Mouse (Mus musculus) spleen, postnatal 14 days (tissue): Measurements from ENCODE around the gene Olfr251.
"Not testable (repeated sequence)": the region's sequence is repeated elsewhere in the genome, so short reads cannot be mapped to it uniquely, and the experiment has no call there.

Source experiments
- DNase-seq, 2 experiments: peaks; one replicate each; pipeline ENCODE4 v3.0.0; 2021 to 2022; ENCODE audit warnings: low spot score in 2 of 2

Olfr251 gene

DNA sequence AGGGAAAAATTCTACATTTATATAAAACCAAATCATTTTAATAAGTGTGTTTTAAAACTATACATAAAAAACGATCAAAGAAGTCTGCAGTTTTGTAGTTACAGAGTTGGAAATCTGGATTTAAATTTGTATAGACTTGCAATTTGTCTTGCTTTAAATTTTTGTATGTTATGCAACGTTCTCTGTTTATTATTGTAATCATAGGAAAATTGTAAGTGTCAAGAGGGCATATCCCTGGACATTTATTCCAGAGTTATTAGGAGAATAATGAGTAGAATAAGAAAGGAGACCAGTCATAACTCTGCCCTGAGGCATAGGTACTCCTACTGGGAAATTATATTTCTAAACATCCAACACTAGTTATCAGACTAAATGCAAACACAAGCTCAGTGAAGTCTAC is at the start of gene Olfr251:
Gene Olfr251, plus strand, starts transcription at position 301 of the 400 bp plus-strand sequence.
- DNase-seq = no peak

DNA sequence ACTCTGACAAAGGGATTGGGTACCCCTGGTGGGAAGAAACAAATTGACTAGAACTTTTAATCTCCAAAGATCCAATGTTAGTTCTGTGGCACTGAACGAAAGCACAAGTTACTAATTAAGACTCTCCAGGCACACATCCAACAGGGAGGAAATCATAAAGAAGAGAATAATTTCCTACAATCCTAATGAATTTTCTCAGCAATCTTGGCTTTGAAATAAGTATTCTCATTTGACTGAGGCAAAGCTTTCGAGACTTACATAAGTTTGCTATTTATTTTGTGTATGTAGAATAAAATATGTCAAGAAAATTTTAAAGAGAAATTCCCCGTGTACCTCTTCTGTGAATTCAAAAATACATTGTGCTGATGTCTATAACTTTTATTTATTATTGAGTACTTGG is 48.1 kb upstream of the Olfr251 start, which contains the start of gene Olfr25:
Gene Olfr25, plus strand, starts transcription at position 301 of the 400 bp plus-strand sequence.
- no peak for DNase-seq

DNA sequence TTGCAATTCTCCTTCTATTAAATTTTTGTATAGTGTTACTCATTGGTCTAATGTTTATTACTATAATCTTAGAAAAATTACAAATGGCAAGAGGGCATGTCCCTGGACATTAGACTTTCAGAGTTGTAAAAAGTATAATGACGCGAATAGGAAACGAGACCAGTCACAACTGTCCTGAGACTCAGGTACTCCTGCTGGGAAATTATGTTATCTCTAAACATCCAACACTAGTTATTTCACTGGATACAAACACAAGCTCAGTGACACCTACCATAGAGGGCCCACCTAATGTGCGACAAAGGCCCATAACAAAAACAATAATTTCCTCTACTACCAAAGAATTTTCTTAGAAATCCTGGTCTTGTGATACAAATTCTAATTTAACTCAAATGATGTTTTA is 28.8 kb upstream of the Olfr251 start, which contains the start of gene Olfr898:
Gene Olfr898, plus strand, starts transcription at position 301 of the 400 bp plus-strand sequence.
- DNase-seq = no peak

DNA sequence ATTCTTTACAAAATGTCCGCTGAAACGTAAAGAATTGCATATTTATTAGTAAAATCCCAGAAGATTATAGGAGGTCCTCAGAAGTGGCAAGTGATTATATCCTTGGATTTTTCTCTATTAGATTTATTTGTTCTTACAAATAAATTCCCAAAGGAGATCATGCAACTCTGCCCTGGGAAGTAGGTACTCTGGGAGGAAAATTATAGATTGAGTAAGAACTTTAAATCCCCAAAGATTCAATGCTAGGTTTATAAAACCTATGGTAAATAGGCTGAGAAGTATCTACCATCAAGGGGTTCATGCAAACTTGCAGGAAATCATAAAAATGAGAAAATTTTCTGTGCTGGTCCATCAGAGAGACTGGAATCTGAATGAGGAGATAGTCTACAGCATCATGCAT is 10.3 kb upstream of the Olfr251 start, which contains the start of gene Olfr250:
Gene Olfr250, plus strand, starts transcription at position 301 of the 400 bp plus-strand sequence.
- DNase-seq = no peak

DNA sequence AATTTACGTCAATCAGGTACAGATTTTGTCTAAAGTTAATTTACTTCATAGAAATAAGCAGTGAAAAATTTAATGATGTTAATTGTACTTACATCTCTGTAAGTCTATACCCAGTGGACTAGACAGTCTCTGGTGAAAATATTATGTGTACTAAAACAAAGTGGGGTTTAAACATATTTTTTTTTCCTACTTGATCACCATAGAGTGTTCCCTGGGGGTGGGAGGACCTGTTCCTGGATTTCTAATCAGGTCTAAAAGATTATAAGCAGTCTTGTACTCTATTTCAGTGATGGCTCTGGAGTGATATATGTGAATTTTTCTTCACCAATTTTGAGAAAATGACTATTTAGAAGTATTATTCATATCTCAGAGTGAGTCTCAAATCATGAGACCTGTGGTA is 24.5 kb downstream of the Olfr251 start, which contains the start of gene Olfr147:
Gene Olfr147, plus strand, starts transcription at position 301 of the 400 bp plus-strand sequence.
- DNase-seq = no peak

DNA sequence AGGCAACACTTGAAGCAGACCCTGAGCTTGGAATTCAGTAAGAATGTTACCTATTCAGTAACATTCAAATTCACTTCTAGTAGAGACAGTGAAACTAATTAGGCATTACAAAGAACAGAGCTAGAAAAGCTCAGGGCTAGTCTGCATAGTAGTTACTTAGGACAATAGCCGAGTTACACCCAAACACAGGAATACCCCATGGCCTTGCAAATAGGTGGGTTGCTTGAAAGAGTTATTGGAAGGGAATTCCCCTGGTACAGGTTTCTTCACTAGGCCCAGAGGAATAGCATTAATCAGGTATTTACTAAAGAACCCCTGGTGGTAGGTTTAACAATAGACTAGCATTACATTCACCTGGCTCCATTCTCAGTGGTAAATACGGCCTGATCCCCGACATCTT is 30.6 kb downstream of the Olfr251 start:
- not testable (repeated sequence) for DNase-seq

DNA sequence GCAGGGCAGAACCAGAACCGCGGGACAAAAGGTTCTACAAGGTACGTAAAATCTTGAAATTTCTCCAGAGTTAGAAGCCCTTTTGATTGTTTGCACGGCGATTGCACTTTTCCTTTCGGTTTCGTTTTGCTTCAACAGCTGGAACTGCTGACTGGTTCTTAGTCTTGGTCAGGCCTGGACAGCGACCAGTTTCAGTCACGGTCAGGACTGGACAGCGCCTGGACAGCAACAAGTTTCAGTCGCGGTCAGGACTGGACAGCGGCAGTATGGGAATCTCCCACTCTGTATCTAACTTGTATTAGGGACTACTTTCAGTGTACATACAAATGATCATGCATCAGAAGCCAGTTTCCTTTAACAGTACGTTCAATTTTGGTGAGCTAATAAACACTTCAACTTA is 36.6 kb downstream of the Olfr251 start:
- not testable (repeated sequence) for DNase-seq

DNA sequence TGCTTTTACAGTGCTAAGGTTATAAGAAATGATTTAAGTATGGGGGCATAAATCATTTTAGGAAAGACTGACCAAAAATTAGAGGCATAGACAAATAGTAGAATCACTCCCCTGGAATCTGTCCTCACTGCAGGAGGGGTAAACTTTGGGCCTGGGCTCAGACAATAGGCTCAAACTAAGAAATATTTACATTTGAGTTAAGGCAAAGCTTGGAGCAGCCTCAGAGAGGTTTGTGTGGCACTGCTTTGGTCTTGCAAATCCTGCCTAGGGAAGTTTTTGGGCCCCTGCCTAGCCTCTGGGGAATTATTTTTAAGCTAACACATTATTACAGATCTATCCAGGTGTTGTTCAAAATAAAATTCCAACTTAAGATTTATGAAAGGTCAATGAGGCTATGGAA is 46.9 kb downstream of the Olfr251 start:
- DNase-seq = no peak

DNA sequence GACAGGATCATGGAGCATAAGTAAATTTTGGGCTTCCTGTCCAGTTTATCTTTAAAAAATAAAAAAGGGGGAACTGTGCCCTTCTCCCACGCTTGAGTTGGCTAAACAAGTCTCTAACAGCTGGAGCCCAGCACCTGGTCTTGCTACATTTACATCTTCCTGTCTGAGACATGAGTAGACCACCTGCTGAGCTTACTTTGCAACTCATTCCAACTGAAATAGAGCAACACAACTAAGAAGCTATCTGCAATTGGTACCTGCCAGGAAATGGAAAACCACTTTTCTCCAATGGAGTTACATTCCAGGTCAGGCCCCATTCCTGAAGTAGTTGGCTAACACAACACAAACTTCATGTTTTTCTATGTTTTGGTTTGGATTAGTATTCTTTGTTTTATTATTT is 50.1 kb downstream of the Olfr251 start:
- DNase-seq = no peak

DNA sequence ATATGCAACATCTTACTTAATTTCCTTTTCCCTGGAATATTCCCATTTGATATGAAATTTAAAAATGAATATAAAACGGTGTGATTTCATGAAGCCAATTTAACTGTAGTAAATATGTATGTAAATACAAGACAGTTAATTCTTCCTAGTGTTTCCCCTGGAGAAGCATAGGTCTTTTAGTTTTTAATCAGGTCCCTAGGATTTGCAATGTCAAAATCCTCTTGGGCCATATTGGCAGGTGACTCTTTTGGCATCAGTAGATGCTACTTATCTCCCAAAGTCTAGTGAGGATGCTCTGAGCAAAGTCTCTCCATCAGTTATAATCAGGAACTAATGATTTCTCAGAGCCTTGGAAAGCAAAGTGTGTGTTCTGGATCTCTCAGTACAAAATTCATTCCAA is 52.3 kb downstream of the Olfr251 start, which contains the start of gene Olfr901:
Gene Olfr901, plus strand, starts transcription at position 301 of the 400 bp plus-strand sequence.
- DNase-seq = no peak
